Mouse (Mus musculus) bone marrow macrophage, adult 2 months (primary cell): ENCODE measurements around the gene Klrb1b.
"Not testable (repeated sequence)": the region's sequence is repeated elsewhere in the genome, so short reads cannot be mapped to it uniquely, and the experiment has no call there.

Source experiments
- CTCF ChIP-seq: IDR thresholded peaks from 2 replicates; pipeline ENCODE4 v1.5.1; 2012; ENCODE audit warnings: low read depth, mild to moderate bottlenecking, low read length, moderate library complexity
- POLR2A ChIP-seq: IDR thresholded peaks from 2 replicates; pipeline ENCODE4 v1.6.1; 2012; ENCODE audit warnings: mild to moderate bottlenecking, low read depth, low read length, borderline replicate concordance

DNA sequence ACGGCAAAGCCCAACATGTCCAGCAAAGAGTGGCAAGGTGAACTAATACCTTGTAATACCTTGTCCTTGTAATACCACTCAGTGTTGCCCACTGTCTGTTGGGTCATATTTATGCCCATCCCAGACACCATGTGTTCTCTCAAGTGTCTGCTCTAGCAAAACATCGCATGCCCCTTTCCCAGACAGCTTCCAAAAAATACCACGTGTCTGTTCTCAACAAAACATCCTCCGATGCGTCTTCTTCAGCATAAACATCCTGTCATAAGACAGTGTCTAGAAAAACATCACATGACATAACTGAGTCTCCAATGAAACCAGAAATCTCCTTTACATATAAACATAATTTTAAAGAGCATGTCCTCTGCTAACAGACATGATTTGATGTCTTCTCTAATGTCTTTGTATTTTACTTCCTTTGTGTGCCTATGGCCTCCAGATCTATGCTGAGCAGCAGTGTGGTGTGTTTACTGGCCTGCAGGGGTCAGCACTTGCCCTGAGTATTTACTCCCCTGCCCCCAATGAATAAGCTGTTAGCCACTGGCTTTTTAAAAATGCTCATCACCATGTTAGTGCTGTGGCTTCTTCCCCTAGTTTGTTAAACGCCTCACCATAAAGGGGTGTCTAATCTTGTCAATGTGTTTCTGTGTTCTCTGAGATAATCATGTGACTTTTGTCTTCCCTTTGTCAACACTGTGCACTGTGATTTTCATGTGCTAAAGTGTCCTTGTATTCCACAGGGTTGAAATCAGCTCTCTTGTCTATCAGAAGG is 59.5 kb downstream of the Klrb1b start:
- TF ChIP-seq CTCF, POLR2A: not testable (repeated sequence)
